ENCODE assay signal across 25 mouse cellular contexts in the genomic region with DNA sequence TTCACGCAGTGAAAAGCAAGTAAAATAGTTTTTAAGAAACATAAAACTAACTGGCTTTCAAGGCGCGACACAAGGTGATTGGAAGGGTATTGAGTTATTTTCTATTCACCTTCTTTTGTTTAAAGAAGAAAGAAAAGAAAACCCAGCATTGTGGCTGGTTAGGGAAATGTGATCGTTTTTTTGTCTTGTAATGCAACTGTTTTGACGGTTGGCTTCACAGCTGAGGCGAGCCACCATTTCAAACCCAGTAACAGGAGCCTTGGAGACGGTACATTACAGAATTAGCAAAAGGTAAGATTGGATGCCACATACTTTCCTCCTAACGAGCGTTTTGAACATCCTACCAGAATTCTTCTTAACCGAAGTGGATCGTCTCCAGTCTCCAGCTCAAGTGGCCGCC. TPM values are rescaled to one million over a fixed set of nuclear protein-coding genes. Genes with fewer than 3 reads are reported as not detected.
"Had no signal": no experiment of that assay in that cellular context is flagged by ENCODE, and none has a peak within 500 bp of the region (broad histone marks: within the 10 kb centered on the region; RNA-seq: fewer than 3 reads in every experiment).

No protein-coding gene starts in this region.

- H3K4me1 ChIP-seq: limb, embryonic 13.5 days; midbrain, embryonic 12.5 days; midbrain, embryonic 15.5 days; neural tube, embryonic 12.5 days; neural tube, embryonic 15.5 days had no signal

- H3K9ac ChIP-seq: limb, embryonic 13.5 days; liver, embryonic 14.5 days; liver, postnatal 0 days; lung, embryonic 14.5 days; midbrain, embryonic 12.5 days; midbrain, embryonic 15.5 days; neural tube, embryonic 12.5 days; neural tube, embryonic 15.5 days had no signal

- H3K9me3 ChIP-seq: limb, embryonic 13.5 days; midbrain, embryonic 12.5 days; midbrain, embryonic 15.5 days; neural tube, embryonic 12.5 days; neural tube, embryonic 15.5 days had no signal

- H3K27ac ChIP-seq: kidney, postnatal 0 days; limb, embryonic 13.5 days; liver, embryonic 14.5 days; macrophage; midbrain, embryonic 12.5 days; midbrain, embryonic 15.5 days; neural tube, embryonic 12.5 days; neural tube, embryonic 15.5 days; stomach, postnatal 0 days had no signal

- H3K4me3 ChIP-seq: limb, embryonic 13.5 days; midbrain, embryonic 12.5 days; midbrain, embryonic 15.5 days; neural tube, embryonic 12.5 days; neural tube, embryonic 15.5 days had no signal

- H3K4me2 ChIP-seq: limb, embryonic 13.5 days; lung, embryonic 14.5 days; midbrain, embryonic 12.5 days; midbrain, embryonic 15.5 days; neural tube, embryonic 12.5 days; neural tube, embryonic 15.5 days had no signal

- H3K27me3 ChIP-seq: limb, embryonic 13.5 days; midbrain, embryonic 12.5 days; midbrain, embryonic 15.5 days; neural tube, embryonic 12.5 days; neural tube, embryonic 15.5 days had no signal

- ATAC-seq: liver, postnatal 0 days; lung, postnatal 0 days; midbrain, embryonic 15.5 days had no signal

- DNase-seq: kidney, postnatal 25 days; left cerebral cortex, postnatal 4 days; liver; liver, postnatal 0 days; lung, embryonic 14.5 days; right cerebral cortex, adult 18-20 months; right cerebral cortex, postnatal 14 days; right cerebral cortex, postnatal 4 days; thymus, postnatal 25 days had no signal

RNA-seq across cellular contexts. Expression of a gene that starts 49.3 kb away (rescaled TPM):
- total RNA-seq: layer of hippocampus, adult 8-10 months; layer of hippocampus, postnatal 14 days; left cerebral cortex, adult 8-10 months; left cerebral cortex, postnatal 14 days; left cerebral cortex, postnatal 4 days; megakaryocyte, adult 5-6 weeks had no signal
- polyA plus RNA-seq: limb, embryonic 13.5 days; lung, embryonic 14.5 days; macrophage; midbrain, embryonic 12.5 days; midbrain, embryonic 15.5 days; neural tube, embryonic 12.5 days; neural tube, embryonic 15.5 days; thymus, postnatal 0 days had no signal
